Mouse (Mus musculus) gastrocnemius, adult 18-20 months (tissue): ENCODE measurements at regions not wholly inside any gene's neighbourhood (a gene's known extent, or its start where the extent isn't known, plus 50 kb on each side); places are given as distances from the start of the nearest gene placed in this dataset.

Experiments used
- DNase-seq: peaks from one replicate; pipeline ENCODE4 v3.0.0; 2021; ENCODE audit warnings: low spot score

GRCm38 (mm10) chr12:112378482-112379243 is 110.6 kb upstream of the A530016L24Rik start:
- DNase-seq = no peak

- no peak for DNase-seq
Measured at GRCm38 (mm10) chr12:112387836-112388235, 101.4 kb upstream of the A530016L24Rik start.

GRCm38 (mm10) chr12:112395909-112396308 is 93.3 kb upstream of the A530016L24Rik start:
- DNase-seq = no peak

GRCm38 (mm10) chr12:112403688-112404240 is 85.5 kb upstream of the A530016L24Rik start:
- no peak for DNase-seq

GRCm38 (mm10) chr12:112404338-112404737 is 84.9 kb upstream of the A530016L24Rik start:
- DNase-seq = no peak

- no peak for DNase-seq
Measured at GRCm38 (mm10) chr12:112405781-112406213, 83.5 kb upstream of the A530016L24Rik start.

GRCm38 (mm10) chr12:112411612-112412350 is 77.5 kb upstream of the A530016L24Rik start:
- no peak for DNase-seq

- DNase-seq = no peak
Measured at GRCm38 (mm10) chr12:112412351-112412697, 76.9 kb upstream of the A530016L24Rik start.

GRCm38 (mm10) chr12:112415926-112416473 is 73.2 kb upstream of the A530016L24Rik start:
- no peak for DNase-seq

- DNase-seq = no peak
Measured at GRCm38 (mm10) chr12:112416537-112416936, 72.7 kb upstream of the A530016L24Rik start.

GRCm38 (mm10) chr12:112418636-112419035 is 70.6 kb upstream of the A530016L24Rik start:
- no peak for DNase-seq

- DNase-seq = no peak
Measured at GRCm38 (mm10) chr12:112422177-112422576, 67.1 kb upstream of the A530016L24Rik start.

GRCm38 (mm10) chr12:112424150-112424549 is 65.1 kb upstream of the A530016L24Rik start:
- no peak for DNase-seq

- no peak for DNase-seq
Measured at GRCm38 (mm10) chr12:112426681-112427080, 62.6 kb upstream of the A530016L24Rik start.

- no peak for DNase-seq
Measured at GRCm38 (mm10) chr12:112430104-112430846, 59.0 kb upstream of the A530016L24Rik start.

- DNase-seq = no peak
Measured at GRCm38 (mm10) chr12:112433315-112433714, 55.9 kb upstream of the A530016L24Rik start.

GRCm38 (mm10) chr12:112434673-112435294 is 54.5 kb upstream of the A530016L24Rik start:
- DNase-seq = no peak

- DNase-seq = no peak
Measured at GRCm38 (mm10) chr12:112435295-112436110, 53.7 kb upstream of the A530016L24Rik start.

GRCm38 (mm10) chr12:112437046-112437445 is 52.2 kb upstream of the A530016L24Rik start:
- DNase-seq = no peak

- DNase-seq = no peak
Measured at GRCm38 (mm10) chr12:112438206-112438605, 51.0 kb upstream of the A530016L24Rik start.
